22 mouse cellular contexts compared by ENCODE assay signal in the genomic region with DNA sequence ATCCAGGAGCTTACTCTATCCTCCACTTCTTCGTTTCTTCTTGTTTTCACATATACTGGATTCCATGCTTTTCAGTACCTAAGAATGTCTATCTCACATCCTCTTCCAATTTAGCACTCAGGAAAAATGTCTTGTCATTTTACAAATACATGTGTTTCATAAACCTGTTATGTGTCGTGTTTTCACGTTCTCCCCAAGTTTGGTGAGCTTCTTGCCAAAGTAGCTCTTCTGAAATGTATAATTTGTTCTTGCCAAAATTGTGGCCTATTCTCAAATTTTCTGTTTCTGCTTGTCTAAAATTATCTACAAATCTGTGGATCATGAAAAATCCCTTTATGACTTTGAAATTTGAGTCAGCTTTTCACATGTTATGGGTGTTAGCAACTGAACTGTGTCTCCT.
"Had no signal": no experiment of that assay in that cellular context is flagged by ENCODE, and none has a peak within 500 bp of the region (broad histone marks: within the 10 kb centered on the region; RNA-seq: fewer than 3 reads in every experiment).

No protein-coding gene starts in this region.

- DNase-seq: heart, postnatal 10 days; heart, postnatal 14 days; heart, postnatal 36 days; heart, postnatal 4 days; kidney, adult 11 months; kidney, adult 18-20 months; kidney, adult 2 months; kidney, adult 8-10 months; kidney, adult 9 months; kidney, postnatal 10 days; kidney, postnatal 14 days; kidney, postnatal 25 days; kidney, postnatal 36 days; kidney, postnatal 4 days; layer of hippocampus, adult 9-11 months; layer of hippocampus, postnatal 36 days had no signal

- ATAC-seq: hindbrain, embryonic 16.5 days; hindbrain, postnatal 0 days; inflammation-experienced regulatory T-cells, adult 6 months; intestine, embryonic 15.5 days; intestine, embryonic 16.5 days; intestine, postnatal 0 days had no signal
